Mouse (Mus musculus) monocyte, adult 5-6 weeks (primary cell): Measurements from ENCODE around the gene Tmem125. TPM values are rescaled to one million over a fixed set of nuclear protein-coding genes. Genes with fewer than 3 reads are reported as not detected.

Experiments
- ATAC-seq: fragments of 153-309, 156-312 bp; replicated peaks from 2 replicates; pipeline ENCODE4 v1.8.0; 2017; ENCODE audit warnings: mild to moderate bottlenecking; ENCODE audit not compliant: low TSS enrichment, insufficient number of reproducible peaks, severe bottlenecking, poor library complexity, low FRiP score
- total RNA-seq: library from RNA; stranded (forward); fragments of 200-1000, 200-491, 200-594 nt; gene quantifications from 3 replicates; pipeline ENCODE4 v1.2.3, GENCODE M21; 2017

Gene Tmem125
- total RNA-seq, 1 experiment from 2014 or later: not detected

DNA sequence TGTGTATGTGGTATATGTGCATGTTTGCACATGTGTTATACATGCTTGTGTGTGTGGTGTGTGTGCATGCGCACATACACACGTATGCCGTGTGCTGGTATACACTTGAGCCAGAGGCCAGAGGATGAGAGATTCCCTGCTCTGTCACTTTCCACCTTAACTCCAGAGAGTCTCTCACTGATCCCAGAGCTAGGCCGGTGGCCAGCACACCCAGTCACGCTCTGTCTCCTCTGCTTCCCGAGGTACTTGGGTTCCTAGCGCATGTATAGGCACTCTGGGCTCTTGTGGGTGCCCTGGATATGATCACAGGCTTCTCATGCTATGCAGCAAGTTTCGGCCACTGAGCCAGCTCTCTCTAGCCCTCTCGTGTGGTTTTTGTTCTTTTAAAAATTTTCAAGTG is 43.1 kb downstream of the Tmem125 start:
- ATAC-seq: no peak

DNA sequence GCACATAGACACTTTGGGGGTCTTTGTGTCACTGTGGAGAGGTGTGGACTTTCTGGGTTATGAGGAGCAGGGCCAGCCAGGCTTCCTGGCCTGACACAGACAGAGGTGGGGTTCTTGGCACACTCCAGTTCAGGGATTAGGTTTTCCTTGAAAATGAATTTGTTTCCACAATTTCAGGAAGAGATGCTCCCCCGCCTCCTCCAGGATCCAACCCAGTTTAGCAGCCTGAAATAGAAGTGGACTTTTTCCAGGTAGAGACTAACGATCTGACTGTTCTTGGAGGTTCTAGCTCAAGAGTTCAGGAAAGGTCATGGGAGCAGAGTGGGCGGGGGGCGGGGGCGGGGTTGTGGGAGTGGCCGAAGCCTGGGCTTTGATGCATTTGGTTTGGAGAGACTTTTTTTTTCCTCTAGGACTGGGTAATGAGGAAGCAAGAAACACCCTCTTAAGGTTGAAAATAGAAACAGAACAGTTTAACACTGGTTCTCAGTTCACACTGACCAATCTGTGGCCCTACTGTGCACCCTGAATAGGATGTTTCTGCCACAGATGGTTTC is 43.6 kb downstream of the Tmem125 start:
- no peak for ATAC-seq

Other genes starting within 250 kb of the Tmem125 start
- 4.9 to 16.2 TPM (median 14.5 TPM) in 3 replicates for gene Szt2, start 134.8 kb downstream of the Tmem125 start, total RNA-seq
- gene Med8, start 134.7 kb downstream of the Tmem125 start, total RNA-seq: 103 to 122 TPM (median 120 TPM) in 3 replicates
- gene Elovl1, start 116.0 kb downstream of the Tmem125 start, total RNA-seq: 47.0 to 63.4 TPM (median 61.8 TPM) in 3 replicates
- gene Cdc20, start 106.7 kb downstream of the Tmem125 start, total RNA-seq: 1.6 to 3.6 TPM (median 2.0 TPM) in 3 replicates
- 3.2 TPM in 1 of 3 replicates, not detected in the others for gene Mpl, start 86.5 kb downstream of the Tmem125 start, total RNA-seq
- gene Tie1, start 54.0 kb downstream of the Tmem125 start, total RNA-seq: 0.10 TPM in 1 of 3 replicates, not detected in the others
- gene 2610528J11Rik, start 17.0 kb downstream of the Tmem125 start, total RNA-seq: not detected in 3 replicates
- gene Cfap57, start 76.7 kb upstream of the Tmem125 start, total RNA-seq: not detected in 3 replicates
- gene Ebna1bp2, start 76.8 kb upstream of the Tmem125 start, total RNA-seq: 40.9 to 70.6 TPM (median 54.9 TPM) in 3 replicates
- not detected in 3 replicates for gene Olfr62, start 114.9 kb upstream of the Tmem125 start, total RNA-seq
- not detected in 3 replicates for gene Olfr1342, start 148.7 kb upstream of the Tmem125 start, total RNA-seq
- gene Olfr1341, start 159.5 kb upstream of the Tmem125 start, total RNA-seq: 0.32 TPM in 1 of 3 replicates, not detected in the others
- gene Olfr1340, start 176.1 kb upstream of the Tmem125 start, total RNA-seq: not detected in 3 replicates
- not detected in 3 replicates for gene Olfr1339, start 188.1 kb upstream of the Tmem125 start, total RNA-seq
- not detected in 3 replicates for gene Olfr1338, start 214.7 kb upstream of the Tmem125 start, total RNA-seq
- gene Olfr1337, start 238.5 kb upstream of the Tmem125 start, total RNA-seq: not detected in 3 replicates